Mouse (Mus musculus): ENCODE results near the gene Emx1. TPM values are rescaled to one million over a fixed set of nuclear protein-coding genes. Genes with fewer than 3 reads are reported as not detected.

The Emx1 gene
- polyA plus RNA-seq, 1 experiment from 2014 or later: not detected

- whole genome bisulfite sequencing: 80% methylated on average over 9 of the region's 9 CpGs
- H3K4me1 ChIP-seq (replicated peaks; ENCODE audit: control insufficient read depth, insufficient read depth, low read length): no peaks in the 10 kb centered on the region
- no peak for DNase-seq (ENCODE audit: low spot score)
Observed at GRCm38 (mm10) chr6:85249821-85250220, 62.6 kb downstream of the Emx1 start.

DNA sequence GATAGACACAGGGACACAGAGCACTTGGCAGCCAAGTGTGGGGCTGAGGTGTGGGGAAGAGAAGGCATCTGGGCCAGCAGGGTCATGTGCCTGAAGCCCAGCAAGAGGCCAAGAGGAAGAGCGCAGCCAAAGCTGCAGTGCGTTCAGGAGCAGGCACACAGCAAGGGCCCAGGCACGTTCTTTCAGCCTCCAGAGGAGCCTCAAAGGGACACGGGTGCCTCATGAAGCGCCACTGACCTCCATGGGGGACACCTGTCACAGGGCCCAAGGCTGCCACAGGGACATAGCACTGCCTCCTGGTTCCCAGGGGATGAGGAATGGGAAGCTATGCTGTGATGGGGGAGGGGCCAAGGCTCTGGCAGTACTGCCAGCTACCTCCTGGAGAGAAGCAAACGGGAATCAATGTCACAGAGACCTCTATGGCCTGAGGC lies 63.6 kb downstream of the Emx1 start:
- no peak for DNase-seq (ENCODE audit: low spot score)
- 42% methylated on average over 6 of the region's 6 CpGs for WGBS
- Histone ChIP-seq H3K9me3 (ENCODE audit: control insufficient read depth, low read length) (no peaks in the 10 kb centered on the region), H3K4me2 (replicated peaks; ENCODE audit: low read depth, low read length) (no peak overlapping the region), H3K4me3 (ENCODE audit: low read depth, low read length) (no peak overlapping the region), H3K27ac (ENCODE audit: low read depth, low read length) (no peak overlapping the region), H3K4me1 (replicated peaks; ENCODE audit: control insufficient read depth, insufficient read depth, low read length) (no peaks in the 10 kb centered on the region), H3K9ac (ENCODE audit: low read depth, low read length) (no peak overlapping the region), H3K36me3 (ENCODE audit: control insufficient read depth, insufficient read depth, low read length) (no peaks in the 10 kb centered on the region), H3K27me3 (ENCODE audit: control insufficient read depth, insufficient read depth, low read length) (no peaks in the 10 kb centered on the region)
- no peak for ATAC-seq (ENCODE audit: low FRiP score)

More at GRCm38 (mm10) chr6:85249821-85250220, 62.6 kb downstream of the Emx1 start:
- Histone ChIP-seq H3K9ac (ENCODE audit: low read depth, low read length) (no peak overlapping the region), H3K4me3 (ENCODE audit: low read depth, low read length) (no peak overlapping the region), H3K36me3 (ENCODE audit: control insufficient read depth, insufficient read depth, low read length) (no peaks in the 10 kb centered on the region), H3K27ac (ENCODE audit: low read depth, low read length) (no peak overlapping the region), H3K9me3 (ENCODE audit: control insufficient read depth, low read length) (no peaks in the 10 kb centered on the region), H3K4me2 (replicated peaks; ENCODE audit: low read depth, low read length) (no peak overlapping the region), H3K27me3 (ENCODE audit: control insufficient read depth, insufficient read depth, low read length) (no peaks in the 10 kb centered on the region)
- no peak for ATAC-seq (ENCODE audit: low FRiP score)

DNA sequence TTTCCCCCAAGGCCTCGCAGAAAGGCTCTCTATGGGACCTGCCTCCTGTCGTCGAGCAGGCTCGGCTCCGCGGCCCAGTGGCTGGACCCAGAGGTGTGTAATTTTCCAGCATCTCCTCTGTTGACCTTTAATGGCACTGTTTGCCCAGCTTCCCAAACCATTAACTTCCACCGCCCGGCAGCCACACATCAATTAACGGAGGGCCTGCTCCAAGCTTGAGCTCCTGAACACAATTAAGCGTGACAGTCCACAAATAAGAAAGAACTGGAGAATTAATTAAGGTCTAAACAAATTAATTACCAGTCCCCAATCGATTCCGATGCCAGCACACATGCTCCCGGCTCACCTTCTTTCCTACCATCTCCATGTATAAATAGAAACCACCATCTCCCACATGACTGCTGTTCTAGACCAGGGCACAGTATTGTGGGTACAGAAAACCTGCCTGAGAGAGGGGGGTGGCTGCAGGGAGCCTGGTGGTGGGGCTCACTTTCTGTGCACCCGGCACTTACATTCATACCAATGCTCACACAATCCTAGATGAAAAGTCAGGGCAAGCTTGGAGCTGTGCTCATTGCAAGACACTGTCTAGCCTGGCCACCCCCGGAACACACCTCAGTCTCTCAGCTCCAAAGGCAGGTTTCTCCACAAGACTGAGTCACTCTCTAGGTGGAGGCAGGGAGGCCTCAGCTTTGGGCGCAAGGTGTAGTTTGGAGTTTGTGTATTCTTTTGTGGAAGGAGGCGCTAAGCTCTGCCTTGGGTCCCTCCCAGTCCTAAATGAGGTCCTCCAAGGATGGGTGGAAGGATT lies 65.2 kb downstream of the Emx1 start:
- no peaks in the 10 kb centered on the region for H3K36me3 ChIP-seq (ENCODE audit: control insufficient read depth, insufficient read depth, low read length)
- H3K27me3 ChIP-seq (ENCODE audit: control insufficient read depth, insufficient read depth, low read length): no peaks in the 10 kb centered on the region
- no peak overlapping the region for H3K9ac ChIP-seq (ENCODE audit: low read depth, low read length)
- ATAC-seq (ENCODE audit: low FRiP score) (no peak), DNase-seq (ENCODE audit: low spot score) (no peak)
- no peak overlapping the region for H3K4me3 ChIP-seq (ENCODE audit: low read depth, low read length)
- H3K4me1 ChIP-seq (replicated peaks; ENCODE audit: control insufficient read depth, insufficient read depth, low read length): no peaks in the 10 kb centered on the region
- no peaks in the 10 kb centered on the region for H3K9me3 ChIP-seq (ENCODE audit: control insufficient read depth, low read length)
- no peak overlapping the region for H3K4me2 ChIP-seq (replicated peaks; ENCODE audit: low read depth, low read length)
- 84% methylated on average over 17 of the region's 17 CpGs for WGBS
- no peak overlapping the region for H3K27ac ChIP-seq (ENCODE audit: low read depth, low read length)

DNA sequence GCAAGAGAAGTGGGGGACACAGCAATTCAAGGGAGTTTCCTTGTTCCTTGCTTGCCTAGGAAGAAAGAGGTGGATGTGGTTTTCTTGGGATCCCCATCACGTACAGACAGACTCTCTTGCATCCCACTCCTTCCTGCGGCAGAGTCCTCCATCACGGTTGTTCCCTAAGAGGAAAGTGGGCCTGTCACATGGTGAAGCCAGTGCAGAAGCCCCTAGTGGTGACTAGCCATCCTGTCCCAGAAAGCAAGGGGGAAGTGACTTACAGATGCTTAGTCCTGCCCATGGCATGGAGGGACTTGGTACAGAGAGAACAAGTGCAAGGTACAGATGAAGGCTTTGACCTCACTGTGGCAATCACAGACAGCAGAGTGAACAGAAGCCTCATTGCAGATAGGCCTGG lies 66.0 kb downstream of the Emx1 start:
- Histone ChIP-seq H3K27me3 (ENCODE audit: control insufficient read depth, insufficient read depth, low read length) (no peaks in the 10 kb centered on the region), H3K9ac (ENCODE audit: low read depth, low read length) (no peak overlapping the region), H3K9me3 (ENCODE audit: control insufficient read depth, low read length) (no peaks in the 10 kb centered on the region), H3K27ac (ENCODE audit: low read depth, low read length) (no peak overlapping the region), H3K4me1 (replicated peaks; ENCODE audit: control insufficient read depth, insufficient read depth, low read length) (no peaks in the 10 kb centered on the region), H3K4me2 (replicated peaks; ENCODE audit: low read depth, low read length) (no peak overlapping the region), H3K36me3 (ENCODE audit: control insufficient read depth, insufficient read depth, low read length) (no peaks in the 10 kb centered on the region), H3K4me3 (ENCODE audit: low read depth, low read length) (no peak overlapping the region)
- no peak for ATAC-seq (ENCODE audit: low FRiP score)
- DNase-seq (ENCODE audit: low spot score): no peak
- WGBS: 78% methylated on average over 3 of the region's 3 CpGs

Other genes starting within 250 kb of the Emx1 start
- gene Exoc6b, start 117.9 kb upstream of the Emx1 start, polyA plus RNA-seq (2014; fragmentation: Nextera tagmentation; extraction: Ambion mirVana): 36.0 and 46.4 TPM in 2 replicates
- 42.8 and 52.0 TPM in 2 replicates for gene Spr, start 49.7 kb upstream of the Emx1 start, polyA plus RNA-seq (2014; fragmentation: Nextera tagmentation; extraction: Ambion mirVana)
- gene Sfxn5, start 146.0 kb downstream of the Emx1 start, polyA plus RNA-seq (2014; fragmentation: Nextera tagmentation; extraction: Ambion mirVana): 5.1 and 6.2 TPM in 2 replicates
- gene Rab11fip5, start 187.2 kb downstream of the Emx1 start, polyA plus RNA-seq (2014; fragmentation: Nextera tagmentation; extraction: Ambion mirVana): 4.1 and 4.6 TPM in 2 replicates
- not detected in 2 replicates for gene Noto, start 236.4 kb downstream of the Emx1 start, polyA plus RNA-seq (2014; fragmentation: Nextera tagmentation; extraction: Ambion mirVana)
- 52.4 and 53.1 TPM in 2 replicates for gene Smyd5, start 244.6 kb downstream of the Emx1 start, polyA plus RNA-seq (2014; fragmentation: Nextera tagmentation; extraction: Ambion mirVana)

Data from hindbrain, embryonic 11.5 days (tissue).